Mouse (Mus musculus) midbrain, postnatal 0 days (tissue): ENCODE measurements at regions not wholly inside any gene's neighbourhood (a gene's known extent, or its start where the extent isn't known, plus 50 kb on each side); places are given as distances from the start of the nearest gene placed in this dataset.

Source experiments
- ATAC-seq: fragments of 200-750 bp; cut with Nextera tagmentation; 2 replicates; pipeline ENCODE4 v1.8.0; 2017; ENCODE audit warnings: moderate number of reproducible peaks, mild to moderate bottlenecking, moderate TSS enrichment, moderate library complexity; ENCODE audit not compliant: low FRiP score
- DNase-seq: peaks from one replicate; pipeline ENCODE4 v3.0.0-alpha.2; 2015; ENCODE audit warnings: low spot score
- H3K27ac ChIP-seq: fragments of 300-500 bp; sonication (generic); 2 replicates; pipeline ENCODE4 v1.5.1; 2014; ENCODE audit warnings: low read depth, mild to moderate bottlenecking, low read length, mixed read lengths
- H3K27me3 ChIP-seq: fragments of 300-500 bp; sonication (generic); 2 replicates; pipeline ENCODE4 v1.6.1; 2014; ENCODE audit warnings: low read length, control low read depth, mixed read lengths; ENCODE audit not compliant: insufficient read depth
- H3K36me3 ChIP-seq: fragments of 300-500 bp; sonication (generic); 2 replicates; pipeline ENCODE4 v1.6.1; 2014; ENCODE audit warnings: low read length, control low read depth, mixed read lengths; ENCODE audit not compliant: insufficient read depth
- H3K4me1 ChIP-seq: fragments of 300-500 bp; sonication (generic); 2 replicates; pipeline ENCODE4 v1.6.1; 2014; ENCODE audit warnings: mild to moderate bottlenecking, control low read depth, antibody characterized with exemption, low read length, mixed read lengths; ENCODE audit not compliant: insufficient read depth
- H3K4me2 ChIP-seq: fragments of 300-500 bp; sonication (generic); 2 replicates; pipeline ENCODE4 v1.6.1; 2014; ENCODE audit warnings: low read depth, mild to moderate bottlenecking, low read length, mixed read lengths; ENCODE audit not compliant: poor library complexity, severe bottlenecking
- H3K4me3 ChIP-seq: fragments of 300-500 bp; sonication (generic); 2 replicates; pipeline ENCODE4 v1.5.1; 2014; ENCODE audit warnings: low read depth, mild to moderate bottlenecking, low read length, moderate library complexity
- H3K9ac ChIP-seq: fragments of 300-500 bp; sonication (generic); replicated peaks from 2 replicates; pipeline ENCODE4 v1.6.1; 2014; ENCODE audit warnings: mild to moderate bottlenecking, low read length, moderate library complexity, mixed read lengths; ENCODE audit not compliant: poor library complexity, severe bottlenecking
- H3K9me3 ChIP-seq: fragments of 300-500 bp; sonication (generic); 2 replicates; pipeline ENCODE4 v1.6.1; 2016; ENCODE audit warnings: low read length, control low read depth
- CTCF ChIP-seq: IDR thresholded peaks from 2 replicates; pipeline ENCODE4 v1.5.1; 2016; ENCODE audit warnings: antibody characterized with exemption, mild to moderate bottlenecking
- WGBS: fragments of 180-500 bp; shearing (Covaris S2); extraction: QIAGEN DNeasy Blood & Tissue Kit; methylation state at CpG from one replicate; pipeline ENCODE4 v1.1.7; 2014; 5-methylcytosine and 5-hydroxymethylcytosine counted together

GRCm38 (mm10) chr6:103318677-103319359 is 191.6 kb upstream of the Chl1 start:
- DNase-seq (no peak), ATAC-seq (no peak)
- WGBS: 70% methylated on average over 3 of the region's 3 CpGs

GRCm38 (mm10) chr6:103319964-103320363 is 190.4 kb upstream of the Chl1 start:
- Histone ChIP-seq H3K9ac (no peak overlapping the region), H3K9me3 (no peaks in the 10 kb centered on the region), H3K27me3 (no peaks in the 10 kb centered on the region), H3K4me1 (no peaks in the 10 kb centered on the region), H3K27ac (peak overlapping the region; percentile 51; the same call in 1 of the 2 replicates), H3K4me2 (no peak overlapping the region), H3K4me3 (no peak overlapping the region), H3K36me3 (no peaks in the 10 kb centered on the region)
- 63% methylated on average over 2 of the region's 2 CpGs for whole genome bisulfite sequencing
- DNase-seq (no peak), ATAC-seq (no peak)
- TF ChIP-seq CTCF: no peak

More at GRCm38 (mm10) chr6:103318677-103319359, 191.6 kb upstream of the Chl1 start:
- no peak for TF ChIP-seq CTCF
- no peaks in the 10 kb centered on the region for H3K9me3 ChIP-seq
- no peaks in the 10 kb centered on the region for H3K36me3 ChIP-seq
- H3K4me1 ChIP-seq: no peaks in the 10 kb centered on the region
- no peaks in the 10 kb centered on the region for H3K27me3 ChIP-seq
- H3K4me2 ChIP-seq: no peak overlapping the region
- H3K9ac ChIP-seq: no peak overlapping the region
- H3K27ac ChIP-seq: no peak overlapping the region
- H3K4me3 ChIP-seq: no peak overlapping the region

DNA sequence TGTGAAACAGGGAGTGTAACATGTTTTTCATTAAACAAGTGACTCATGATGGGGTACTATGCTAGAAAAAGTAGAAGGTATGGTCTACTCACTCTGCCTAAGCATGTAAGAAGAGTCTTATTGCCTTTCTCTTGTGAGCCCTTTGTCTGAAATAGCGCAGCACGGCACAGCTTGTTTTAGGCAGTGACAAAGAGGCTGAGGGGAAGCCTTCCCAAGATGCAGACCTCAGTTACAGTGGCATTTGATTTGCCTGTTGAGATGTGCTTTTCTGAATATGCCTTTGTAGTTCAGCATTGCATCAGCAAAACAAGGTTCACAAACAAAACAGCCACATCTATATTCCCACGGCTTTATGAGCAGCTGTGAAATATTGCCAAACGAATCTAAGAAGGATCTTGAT is 189.8 kb upstream of the Chl1 start:
- H3K36me3 ChIP-seq: no peaks in the 10 kb centered on the region
- no peaks in the 10 kb centered on the region for H3K27me3 ChIP-seq
- H3K9ac ChIP-seq: no peak overlapping the region
- ATAC-seq: no peak
- H3K27ac ChIP-seq: peak overlapping the region; percentile 51; the same call in 1 of the 2 replicates
- H3K4me1 ChIP-seq: no peaks in the 10 kb centered on the region
- H3K4me3 ChIP-seq: no peak overlapping the region
- 36% methylated on average over 4 of the region's 4 CpGs for WGBS
- no peak for TF ChIP-seq CTCF
- no peak for DNase-seq
- H3K4me2 ChIP-seq: no peak overlapping the region
- H3K9me3 ChIP-seq: no peaks in the 10 kb centered on the region

DNA sequence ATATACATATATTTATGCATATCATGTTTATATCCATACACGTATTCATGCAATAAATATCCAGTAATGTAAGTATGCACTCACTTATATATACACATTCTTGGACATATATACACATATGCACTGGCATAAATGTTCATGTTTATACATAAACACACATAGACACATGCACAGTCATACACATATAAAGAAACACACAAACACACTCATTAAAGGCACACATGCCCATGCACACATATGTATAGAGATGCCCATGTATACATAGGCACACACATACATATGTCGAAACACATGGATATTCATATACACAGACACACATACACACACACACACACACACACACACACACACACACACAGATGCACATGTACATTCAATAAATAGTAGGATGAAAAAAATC is 189.3 kb upstream of the Chl1 start:
- Histone ChIP-seq H3K4me3 (no peak overlapping the region), H3K27me3 (no peaks in the 10 kb centered on the region), H3K36me3 (no peaks in the 10 kb centered on the region), H3K9me3 (no peaks in the 10 kb centered on the region), H3K4me2 (no peak overlapping the region), H3K4me1 (no peaks in the 10 kb centered on the region), H3K27ac (no peak overlapping the region), H3K9ac (no peak overlapping the region)
- 78% methylated on average over 2 of the region's 2 CpGs for WGBS
- ATAC-seq: no peak
- no peak for TF ChIP-seq CTCF
- DNase-seq: no peak

DNA sequence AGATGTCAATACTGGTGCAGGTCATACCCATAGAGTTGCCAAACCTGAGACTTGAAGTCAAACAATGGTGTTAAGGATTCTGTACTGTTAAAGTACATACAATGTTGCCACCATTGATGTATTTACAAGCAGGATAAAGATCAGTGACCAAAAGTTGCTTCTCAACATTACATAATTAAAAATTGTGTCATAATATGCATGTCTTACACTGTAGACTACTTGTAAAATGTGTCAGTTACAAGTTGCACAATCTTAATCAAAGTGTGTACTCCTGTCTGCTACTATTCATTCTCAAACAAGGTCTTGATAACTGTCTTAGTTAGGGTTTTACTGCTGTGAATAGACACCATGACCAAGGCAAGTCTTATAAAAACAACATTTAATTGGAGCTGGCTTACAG is 187.9 kb upstream of the Chl1 start:
- H3K9ac ChIP-seq: no peak overlapping the region
- ATAC-seq: no peak
- no peak overlapping the region for H3K4me3 ChIP-seq
- DNase-seq: no peak
- no peak overlapping the region for H3K4me2 ChIP-seq
- no peaks in the 10 kb centered on the region for H3K4me1 ChIP-seq
- H3K27me3 ChIP-seq: no peaks in the 10 kb centered on the region
- H3K27ac ChIP-seq: no peak overlapping the region
- TF ChIP-seq CTCF: no peak
- H3K36me3 ChIP-seq: no peaks in the 10 kb centered on the region
- no peaks in the 10 kb centered on the region for H3K9me3 ChIP-seq

DNA sequence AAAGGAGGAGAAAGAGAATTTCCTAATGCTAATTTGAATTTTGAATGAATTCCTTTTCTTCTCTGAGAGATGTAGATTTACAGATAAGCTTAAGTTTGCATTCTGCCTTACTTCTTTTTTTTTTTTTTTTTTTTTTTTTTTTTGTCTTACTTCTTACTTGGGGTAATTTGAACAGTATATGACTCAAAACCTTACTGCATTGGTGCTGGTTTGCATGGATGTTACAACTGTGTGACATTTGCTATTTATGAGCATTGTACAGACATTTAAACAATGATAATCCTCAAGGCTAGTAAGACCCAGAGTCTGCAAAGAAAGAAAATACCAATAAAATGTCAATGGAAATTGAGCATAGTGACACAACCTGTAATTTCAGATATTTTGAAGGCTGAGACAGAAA is 174.7 kb upstream of the Chl1 start:
- no peaks in the 10 kb centered on the region for H3K9me3 ChIP-seq
- no peak overlapping the region for H3K9ac ChIP-seq
- no peak overlapping the region for H3K27ac ChIP-seq
- H3K27me3 ChIP-seq: no peaks in the 10 kb centered on the region
- no peak for DNase-seq
- H3K36me3 ChIP-seq: no peaks in the 10 kb centered on the region
- no peak overlapping the region for H3K4me2 ChIP-seq
- no peak for ATAC-seq
- no peak for TF ChIP-seq CTCF
- H3K4me1 ChIP-seq: peaks cover 2% of the 10 kb centered on the region; the same call in 1 of the 2 replicates
- no peak overlapping the region for H3K4me3 ChIP-seq
